Mouse (Mus musculus) olfactory bulb, adult 2 months (tissue): ENCODE results near the gene Capn5.

ENCODE experiments used
- CTCF ChIP-seq: fragments of 200-500 bp; IDR thresholded peaks from 2 replicates; pipeline ENCODE4 v1.5.1; 2012; ENCODE audit warnings: low read depth, mild to moderate bottlenecking, low read length, moderate library complexity; ENCODE audit not compliant: insufficient read depth
- POLR2A ChIP-seq: fragments of 200-500 bp; IDR thresholded peaks from 2 replicates; pipeline ENCODE4 v1.6.1; 2012; ENCODE audit warnings: mild to moderate bottlenecking, low read depth, low read length, moderate library complexity; ENCODE audit not compliant: insufficient read depth

- TF ChIP-seq CTCF: 0 out of 2 replicates have a peak, but pooled peaks have one; percentile 38
- no peak for TF ChIP-seq POLR2A
These were observed 57.7 kb downstream of the Capn5 start for GRCm38 (mm10) chr7:98120325-98120724.
